ENCODE assay signal across 16 mouse cellular contexts in genomic region chr15:98851229-98851818, GRCm38 (mm10). TPM values are rescaled to one million over a fixed set of nuclear protein-coding genes. Genes with fewer than 3 reads are reported as not detected.
"Had no signal": no experiment of that assay in that cellular context is flagged by ENCODE, and none has a peak within 500 bp of the region (broad histone marks: within the 10 kb centered on the region; RNA-seq: fewer than 3 reads in every experiment).

No protein-coding gene starts in this region.

- ATAC-seq: liver, embryonic 12.5 days; midbrain, embryonic 15.5 days had no signal

- H3K4me1 ChIP-seq: limb, embryonic 10.5 days; liver, embryonic 12.5 days; midbrain, embryonic 15.5 days; neural tube, embryonic 12.5 days had no signal

- H3K27me3 ChIP-seq: liver, embryonic 12.5 days; megakaryocyte, embryonic 14.5 days; midbrain, embryonic 15.5 days; neural tube, embryonic 12.5 days had no signal

- H3K9me3 ChIP-seq: limb, embryonic 10.5 days; liver, embryonic 12.5 days; megakaryocyte, embryonic 14.5 days; midbrain, embryonic 15.5 days; neural tube, embryonic 12.5 days had no signal

- H3K4me3 ChIP-seq: left cerebral cortex, adult 2 months; limb, embryonic 10.5 days; liver, embryonic 12.5 days; megakaryocyte, embryonic 14.5 days; midbrain, embryonic 15.5 days; neural tube, embryonic 12.5 days had no signal

- DNase-seq: kidney, postnatal 14 days; lung, embryonic 14.5 days; lung, postnatal 14 days; right cerebral cortex, postnatal 25 days; thymus, adult 2 months had no signal

- H3K4me2 ChIP-seq: liver, embryonic 12.5 days; lung, embryonic 14.5 days; midbrain, embryonic 11.5 days; midbrain, embryonic 15.5 days; neural tube, embryonic 12.5 days had no signal

- H3K9ac ChIP-seq: liver, embryonic 12.5 days; lung, embryonic 14.5 days; midbrain, embryonic 15.5 days; neural tube, embryonic 12.5 days had no signal

- H3K27ac ChIP-seq: left cerebral cortex, adult 2 months; limb, embryonic 10.5 days; liver, embryonic 12.5 days; macrophage; midbrain, embryonic 15.5 days; neural tube, embryonic 12.5 days; stomach, postnatal 0 days had no signal

RNA-seq across cellular contexts. Expression of gene Ddn, which starts 42.0 kb away (rescaled TPM):
- total RNA-seq: monocyte, adult 5-6 weeks had no signal
- polyA plus RNA-seq: limb, embryonic 10.5 days; liver, embryonic 12.5 days; liver, embryonic 16.5 days; macrophage; stomach, postnatal 0 days had no signal

RNA-seq across cellular contexts. Expression of gene Dhh, which starts 47.0 kb away (rescaled TPM):
- total RNA-seq: monocyte, adult 5-6 weeks had no signal
- polyA plus RNA-seq: macrophage had no signal
